Mouse (Mus musculus) kidney, embryonic 16.5 days (tissue): ENCODE measurements around the gene Abcb9. TPM values are rescaled to one million over a fixed set of nuclear protein-coding genes. Genes with fewer than 3 reads are reported as not detected.

Experiments
- ATAC-seq: fragments of 200-750 bp; cut with Nextera tagmentation; 2 replicates; pipeline ENCODE4 v1.8.0; 2017; ENCODE audit warnings: moderate TSS enrichment; ENCODE audit not compliant: low FRiP score, low TSS enrichment
- H3K27ac ChIP-seq: fragments of 300-500 bp; sonication (generic); 2 replicates; pipeline ENCODE4 v1.5.1; 2014; ENCODE audit warnings: low read length
- H3K27me3 ChIP-seq: fragments of 300-500 bp; sonication (generic); 2 replicates; pipeline ENCODE4 v1.6.1; 2014; ENCODE audit warnings: low read length, control low read depth, mixed read lengths; ENCODE audit not compliant: insufficient read depth
- H3K36me3 ChIP-seq: fragments of 300-500 bp; sonication (generic); 2 replicates; pipeline ENCODE4 v1.6.1; 2014; ENCODE audit warnings: low read length, control low read depth, mixed read lengths; ENCODE audit not compliant: insufficient read depth
- H3K4me1 ChIP-seq: fragments of 300-500 bp; sonication (generic); 2 replicates; pipeline ENCODE4 v1.6.1; 2014; ENCODE audit warnings: low read length, control low read depth, mixed read lengths; ENCODE audit not compliant: insufficient read depth
- H3K4me2 ChIP-seq: fragments of 300-500 bp; sonication (generic); replicated peaks from 2 replicates; pipeline ENCODE4 v1.6.1; 2014; ENCODE audit warnings: low read depth, low read length
- H3K4me3 ChIP-seq: fragments of 300-500 bp; sonication (generic); 2 replicates; pipeline ENCODE4 v1.5.1; 2014; ENCODE audit warnings: mild to moderate bottlenecking, low read length
- H3K9ac ChIP-seq: fragments of 300-500 bp; sonication (generic); replicated peaks from 2 replicates; pipeline ENCODE4 v1.6.1; 2014; ENCODE audit warnings: low read length
- H3K9me3 ChIP-seq: fragments of 300-500 bp; sonication (generic); 2 replicates; pipeline ENCODE4 v1.6.1; 2016; ENCODE audit warnings: low read length, control low read depth
- whole genome bisulfite sequencing: fragments of 180-500 bp; shearing (Covaris S2); extraction: QIAGEN DNeasy Blood & Tissue Kit; methylation state at CpG from one replicate; pipeline ENCODE4 v1.1.7; 2014; 5-methylcytosine and 5-hydroxymethylcytosine counted together
- polyA plus RNA-seq: library from polyadenylated mRNA; unstranded; fragments of >200 nt; fragmentation: Nextera tagmentation; extraction: Ambion mirVana; gene quantifications from 2 replicates; pipeline ENCODE4 v1.2.1, GENCODE M21; 2015

The Abcb9 gene
- 1.3 and 2.6 TPM in 2 replicates for polyA plus RNA-seq

- Histone ChIP-seq H3K4me2 (peak within 1 kb of the TSS; percentile 93), H3K9me3 (peaks cover 3% of the 10 kb centered on the region; the same call in 1 of the 2 replicates), H3K27ac (no peak within 1 kb of the TSS), H3K9ac (peak within 1 kb of the TSS; percentile 74), H3K36me3 (no peaks in the 10 kb centered on the region), H3K4me1 (peaks cover 9% of the 10 kb centered on the region), H3K27me3 (0 out of 2 replicates have a peak, but pooled peaks cover 3% of the 10 kb centered on the region), H3K4me3 (peak within 1 kb of the TSS; percentile 61)
- 1% methylated on average over 42 of the region's 42 CpGs for WGBS
- peak; percentile 85 for ATAC-seq
These were observed at the start of gene Abcb9 for GRCm38 (mm10) chr5:124095596-124096232. Abcb9 (minus strand) TSS chr5:124095798.

GRCm38 (mm10) chr5:124138066-124138465 is 42.5 kb upstream of the Abcb9 start:
- Histone ChIP-seq H3K27me3 (no peaks in the 10 kb centered on the region), H3K9ac (no peak overlapping the region), H3K27ac (no peak overlapping the region), H3K4me1 (no peaks in the 10 kb centered on the region), H3K4me3 (no peak overlapping the region), H3K36me3 (peaks cover 21% of the 10 kb centered on the region), H3K4me2 (no peak overlapping the region), H3K9me3 (no peaks in the 10 kb centered on the region)
- ATAC-seq = no peak
- WGBS = 68% methylated on average over 7 of the region's 7 CpGs

- H3K27me3 ChIP-seq = no peaks in the 10 kb centered on the region
- no peak overlapping the region for H3K27ac ChIP-seq
- H3K4me2 ChIP-seq = no peak overlapping the region
- no peak overlapping the region for H3K9ac ChIP-seq
- H3K9me3 ChIP-seq = no peaks in the 10 kb centered on the region
- WGBS = 87% methylated on average over 5 of the region's 5 CpGs
- no peak for ATAC-seq
- no peak overlapping the region for H3K4me3 ChIP-seq
- H3K36me3 ChIP-seq = peaks cover 11% of the 10 kb centered on the region; the same call in 1 of the 2 replicates
- H3K4me1 ChIP-seq = no peaks in the 10 kb centered on the region
These were observed 38.7 kb upstream of the Abcb9 start for GRCm38 (mm10) chr5:124134261-124134660.

DNA sequence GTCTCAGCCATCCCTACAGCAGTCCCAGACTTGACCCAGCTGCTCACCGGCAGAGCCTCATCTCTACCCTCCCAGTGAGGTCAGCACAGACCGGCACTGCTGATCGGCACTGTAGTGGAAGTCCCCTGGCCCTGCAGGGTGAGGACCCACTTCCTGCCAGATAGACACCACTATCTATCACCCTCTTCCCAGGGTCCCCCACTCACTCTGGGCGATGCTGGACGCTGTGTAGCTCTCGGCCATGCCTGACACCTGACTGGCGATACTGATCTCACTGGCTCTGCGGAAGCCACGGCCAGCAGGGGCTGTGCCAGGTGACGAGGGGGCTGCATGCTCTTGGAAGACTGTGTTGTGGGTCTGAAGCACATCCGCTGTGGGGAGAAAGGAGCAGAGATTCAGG is 29.5 kb upstream of the Abcb9 start:
- WGBS = 88% methylated on average over 11 of the region's 11 CpGs
- H3K9ac ChIP-seq = no peak overlapping the region
- H3K4me3 ChIP-seq = no peak overlapping the region
- H3K27ac ChIP-seq = no peak overlapping the region
- H3K4me2 ChIP-seq = no peak overlapping the region
- ATAC-seq = no peak
- H3K27me3 ChIP-seq = no peaks in the 10 kb centered on the region
- H3K36me3 ChIP-seq = peaks cover 58% of the 10 kb centered on the region
- H3K4me1 ChIP-seq = no peaks in the 10 kb centered on the region
- no peaks in the 10 kb centered on the region for H3K9me3 ChIP-seq

- Histone ChIP-seq H3K4me2 (no peak overlapping the region), H3K9ac (no peak overlapping the region), H3K4me3 (no peak overlapping the region), H3K9me3 (no peaks in the 10 kb centered on the region), H3K27ac (no peak overlapping the region), H3K27me3 (no peaks in the 10 kb centered on the region), H3K36me3 (peaks cover 63% of the 10 kb centered on the region), H3K4me1 (no peaks in the 10 kb centered on the region)
- 89% methylated on average over 18 of the region's 18 CpGs for WGBS
- ATAC-seq = no peak
These were observed 26.8 kb upstream of the Abcb9 start for GRCm38 (mm10) chr5:124122357-124122756.

- Histone ChIP-seq H3K4me2 (no peak overlapping the region), H3K4me1 (peaks cover 12% of the 10 kb centered on the region), H3K36me3 (peaks cover 60% of the 10 kb centered on the region), H3K4me3 (no peak overlapping the region), H3K27ac (no peak overlapping the region), H3K27me3 (no peaks in the 10 kb centered on the region), H3K9ac (no peak overlapping the region), H3K9me3 (no peaks in the 10 kb centered on the region)
- ATAC-seq = no peak
- WGBS = 73% methylated on average over 5 of the region's 5 CpGs
These were observed 23.6 kb upstream of the Abcb9 start for GRCm38 (mm10) chr5:124119204-124119603.

- Histone ChIP-seq H3K4me3 (peak within 1 kb of the TSS; percentile 85), H3K36me3 (peaks cover 41% of the 10 kb centered on the region), H3K27me3 (no peaks in the 10 kb centered on the region), H3K4me1 (peaks cover 25% of the 10 kb centered on the region), H3K9ac (peak within 1 kb of the TSS; percentile 93), H3K4me2 (peak within 1 kb of the TSS; percentile 98), H3K9me3 (no peaks in the 10 kb centered on the region), H3K27ac (peak within 1 kb of the TSS; percentile 86)
- ATAC-seq = 0 out of 2 replicates have a peak, but pooled peaks have one; percentile 2
- WGBS = under 1% methylated on average over 64 of the region's 64 CpGs
These were observed 20.6 kb upstream of the Abcb9 start, which contains the start of gene Arl6ip4 for GRCm38 (mm10) chr5:124115990-124116845. Arl6ip4 (plus strand) TSS chr5:124116089.

DNA sequence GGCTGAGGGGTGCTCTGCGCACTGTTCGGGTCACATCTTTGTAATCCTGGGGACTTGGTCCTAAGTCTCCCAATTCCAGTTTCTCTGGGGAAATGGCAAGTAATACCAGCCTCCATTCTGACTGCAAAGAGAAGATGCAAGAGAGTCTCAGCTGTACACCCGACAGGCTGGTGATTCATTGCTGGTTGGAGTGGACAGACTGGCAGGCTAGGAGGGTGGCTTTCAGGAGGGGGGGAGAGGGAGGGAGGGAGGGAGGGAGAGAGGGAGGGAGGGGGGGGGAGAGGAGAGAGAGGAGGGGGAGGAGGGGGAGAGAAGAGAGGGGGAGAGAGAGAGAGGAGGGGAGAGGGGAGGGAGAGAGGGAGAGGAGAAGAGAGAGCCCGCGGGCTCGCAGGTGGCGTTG is 19.9 kb upstream of the Abcb9 start:
- Histone ChIP-seq H3K27ac (peak overlapping the region; percentile 86), H3K9ac (peak overlapping the region; percentile 93), H3K9me3 (0 out of 2 replicates have a peak, but pooled peaks cover 3% of the 10 kb centered on the region), H3K4me3 (peak overlapping the region; percentile 85), H3K4me1 (peaks cover 28% of the 10 kb centered on the region), H3K4me2 (peak overlapping the region; percentile 98), H3K36me3 (peaks cover 35% of the 10 kb centered on the region), H3K27me3 (no peaks in the 10 kb centered on the region)
- no peak for ATAC-seq
- WGBS = 24% methylated on average over 7 of the region's 7 CpGs

DNA sequence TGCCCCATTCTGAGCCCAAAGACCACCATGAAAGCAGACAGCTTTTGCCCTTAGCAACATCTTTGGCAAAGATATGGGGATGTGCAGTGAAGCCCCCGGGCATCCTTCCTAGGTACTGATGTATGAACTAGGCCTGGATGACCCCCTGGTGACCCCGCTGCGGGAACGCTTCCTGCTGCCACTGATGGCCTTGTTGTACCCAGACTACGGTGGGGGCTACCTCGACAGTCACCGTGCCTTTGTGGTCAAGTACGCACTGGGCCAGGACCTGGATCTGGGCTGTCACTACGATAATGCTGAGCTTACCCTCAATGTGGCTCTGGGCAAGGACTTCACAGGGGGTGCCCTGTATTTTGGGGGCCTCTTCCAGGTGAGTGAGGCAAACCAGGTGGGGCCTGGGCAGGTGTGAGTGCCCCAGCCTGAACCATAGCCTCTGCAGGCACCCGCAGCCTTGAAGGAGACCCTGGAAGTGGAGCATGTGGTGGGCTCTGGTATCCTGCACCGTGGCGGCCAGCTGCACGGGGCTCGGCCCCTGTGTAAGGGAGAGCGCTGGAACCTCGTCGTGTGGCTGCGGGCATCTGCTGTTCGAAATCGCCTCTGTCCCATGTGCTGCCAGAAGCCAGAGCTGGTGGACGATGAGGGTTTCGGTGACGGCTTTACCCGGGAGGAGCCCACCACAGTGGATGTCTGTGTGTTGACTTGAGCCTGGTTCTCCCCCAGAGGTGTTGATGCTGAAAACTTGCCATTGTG is 18.9 kb upstream of the Abcb9 start:
- H3K27ac ChIP-seq = no peak overlapping the region
- no peak overlapping the region for H3K9ac ChIP-seq
- no peak overlapping the region for H3K4me2 ChIP-seq
- peaks cover 24% of the 10 kb centered on the region for H3K36me3 ChIP-seq
- 0 out of 2 replicates have a peak, but pooled peaks cover 3% of the 10 kb centered on the region for H3K9me3 ChIP-seq
- WGBS = 92% methylated on average over 24 of the region's 24 CpGs
- H3K4me1 ChIP-seq = peaks cover 28% of the 10 kb centered on the region
- H3K27me3 ChIP-seq = no peaks in the 10 kb centered on the region
- ATAC-seq = no peak
- H3K4me3 ChIP-seq = no peak overlapping the region
